Mouse (Mus musculus): ENCODE measurements around the gene Helt. TPM values are rescaled to one million over a fixed set of nuclear protein-coding genes. Genes with fewer than 3 reads are reported as not detected.
"Not testable (repeated sequence)": the region's sequence is repeated elsewhere in the genome, so short reads cannot be mapped to it uniquely, and the experiment has no call there.

Helt gene
- total RNA-seq, 2 experiments from 2014 or later, result not detected

- DNase-seq (ENCODE audit: low spot score in 2 of 2), result no peak
These were observed 4.4 kb upstream of the Helt start for GRCm38 (mm10) chr8:46298847-46299246.

- DNase-seq (ENCODE audit: low spot score in 2 of 2), result no peak
These were observed 2.1 kb upstream of the Helt start for GRCm38 (mm10) chr8:46296551-46296950.

GRCm38 (mm10) chr8:46295951-46296350, 1.5 kb upstream of the Helt start:
- DNase-seq (ENCODE audit: low spot score in 2 of 2), result no peak

- DNase-seq (ENCODE audit: low spot score in 2 of 2), result no peak
These were observed 647 bp upstream of the Helt start for GRCm38 (mm10) chr8:46295101-46295534.

GRCm38 (mm10) chr8:46293741-46294151, 725 bp downstream of the Helt start:
- DNase-seq (ENCODE audit: low spot score in 2 of 2), result peak; percentile 28 to 29

GRCm38 (mm10) chr8:46293201-46293600, 1.3 kb downstream of the Helt start:
- DNase-seq (ENCODE audit: low spot score in 2 of 2), result no peak

GRCm38 (mm10) chr8:46291931-46292675, 2.4 kb downstream of the Helt start:
- no peak for DNase-seq (ENCODE audit: low spot score in 2 of 2)

- DNase-seq (ENCODE audit: low spot score in 2 of 2), result no peak
These were observed 5.2 kb downstream of the Helt start for GRCm38 (mm10) chr8:46289274-46289673.

- no peak for DNase-seq (ENCODE audit: low spot score in 2 of 2)
These were observed 6.5 kb downstream of the Helt start for GRCm38 (mm10) chr8:46288021-46288420.

- no peak for DNase-seq (ENCODE audit: low spot score in 2 of 2)
These were observed 8.5 kb downstream of the Helt start for GRCm38 (mm10) chr8:46285980-46286379.

GRCm38 (mm10) chr8:46281536-46281935, 12.9 kb downstream of the Helt start:
- peak; percentile 61 to 80 for DNase-seq (ENCODE audit: low spot score in 2 of 2)

- DNase-seq (ENCODE audit: low spot score in 2 of 2), result no peak
These were observed 17.5 kb downstream of the Helt start for GRCm38 (mm10) chr8:46276939-46277338.

GRCm38 (mm10) chr8:46270741-46271140, 23.7 kb downstream of the Helt start:
- no peak for DNase-seq (ENCODE audit: low spot score in 2 of 2)

- no peak for DNase-seq (ENCODE audit: low spot score in 2 of 2)
These were observed 24.3 kb downstream of the Helt start for GRCm38 (mm10) chr8:46270147-46270546.

GRCm38 (mm10) chr8:46266801-46267200, 27.7 kb downstream of the Helt start:
- DNase-seq (ENCODE audit: low spot score in 2 of 2), result no peak

- not testable (repeated sequence) for DNase-seq (ENCODE audit: low spot score in 2 of 2)
These were observed 30.3 kb downstream of the Helt start for GRCm38 (mm10) chr8:46264206-46264605.

GRCm38 (mm10) chr8:46257921-46258682, 36.4 kb downstream of the Helt start:
- no peak for DNase-seq (ENCODE audit: low spot score in 2 of 2)

GRCm38 (mm10) chr8:46252456-46252855, 42.0 kb downstream of the Helt start:
- DNase-seq (ENCODE audit: low spot score in 2 of 2), result no peak

- no peak for DNase-seq (ENCODE audit: low spot score in 2 of 2)
These were observed 42.9 kb downstream of the Helt start for GRCm38 (mm10) chr8:46251561-46251960.

GRCm38 (mm10) chr8:46246346-46246745, 48.1 kb downstream of the Helt start:
- DNase-seq (ENCODE audit: low spot score in 2 of 2), result no peak

GRCm38 (mm10) chr8:46242946-46243345, 51.5 kb downstream of the Helt start:
- no peak for DNase-seq (ENCODE audit: low spot score in 2 of 2)

All from left cerebral cortex, adult 18-20 months (tissue).